Mouse (Mus musculus): ENCODE measurements around the gene Poc1b.

- no peak for TF ChIP-seq MAFK (IDR thresholded peaks at IDR 0.05; ENCODE audit: insufficient read depth, low read depth, low read length)
- no peak; the same call in 1 of the 2 replicates for TF ChIP-seq HCFC1 (IDR thresholded peaks at IDR 0.05; ENCODE audit: borderline replicate concordance, insufficient read depth, low read length)
- TF ChIP-seq ZC3H11A (IDR thresholded peaks at IDR 0.05; ENCODE audit: borderline replicate concordance, low read depth, low read length) = no peak
These were observed at the start of gene Poc1b for GRCm38 (mm10) chr10:99106703-99107631.
